Mouse (Mus musculus): Measurements from ENCODE around the gene Synj2bp. TPM values are rescaled to one million over a fixed set of nuclear protein-coding genes. Genes with fewer than 3 reads are reported as not detected.
"Not testable (repeated sequence)": the region's sequence is repeated elsewhere in the genome, so short reads cannot be mapped to it uniquely, and the experiment has no call there.

Synj2bp gene
- total RNA-seq (2015) (25.6 and 34.4 TPM in 2 replicates), total RNA-seq (2017) (41.9 and 54.8 TPM in 2 replicates)

DNA sequence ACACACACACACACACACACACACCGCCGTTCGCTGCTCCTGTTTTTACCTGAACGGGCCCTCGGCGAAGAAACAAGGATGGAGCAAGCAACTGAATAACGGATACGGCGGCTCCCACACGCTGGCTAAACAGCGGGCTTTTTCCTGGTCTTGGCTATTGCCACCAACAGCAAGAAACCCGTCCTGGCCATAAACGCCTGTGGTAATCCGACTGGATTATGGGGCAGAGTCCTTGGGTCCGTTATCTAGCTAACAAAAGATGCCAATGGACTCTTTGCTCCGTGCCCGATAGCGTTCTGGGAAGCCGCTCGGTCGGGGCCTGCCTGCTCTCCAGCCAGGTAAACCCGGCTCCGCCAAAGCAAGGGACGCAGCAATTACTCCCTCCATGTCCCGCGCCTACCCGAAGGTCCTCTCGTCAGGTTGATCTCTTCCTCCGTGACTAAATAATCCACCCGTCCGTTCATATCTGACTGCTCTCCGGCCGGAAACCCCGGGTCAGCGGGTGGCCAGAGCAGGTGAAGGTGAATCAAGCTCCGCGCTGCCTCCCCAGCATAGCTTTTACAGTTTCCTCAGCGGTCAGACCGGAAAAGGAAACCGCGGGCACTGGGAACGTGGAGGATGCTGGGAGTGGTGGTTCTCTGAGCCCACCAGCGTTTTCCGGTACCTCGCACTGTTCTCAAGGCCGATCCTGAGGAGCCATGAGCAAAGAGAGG, at the start of gene Synj2bp, which contains the start of gene Gm20498:
Gene Synj2bp, minus strand, starts transcription at position 596 of the 713 bp plus-strand sequence.
Gene Gm20498, minus strand, starts transcription at position 590 of the 713 bp plus-strand sequence.
- ATAC-seq (replicated peaks; ENCODE audit: poor library complexity) = peak; percentile 98

DNA sequence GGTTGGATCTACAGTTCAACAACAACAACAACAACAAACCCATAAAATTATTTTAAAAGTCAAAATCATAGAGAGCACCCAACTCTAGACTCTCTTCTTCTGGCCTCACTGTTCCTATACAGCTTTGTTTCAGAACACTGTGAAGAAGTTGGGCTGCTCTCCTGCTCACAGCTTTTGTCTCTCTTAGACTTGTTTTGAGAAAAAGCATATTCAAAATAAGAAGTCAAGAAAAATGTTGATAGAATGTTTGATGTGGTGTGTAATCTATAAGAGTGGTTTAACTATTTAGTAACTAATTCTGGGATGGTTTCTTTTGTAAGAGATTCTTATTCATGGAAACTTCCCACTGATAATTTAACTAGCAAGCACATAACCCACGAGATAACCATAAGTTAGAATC, 35.7 kb upstream of the Synj2bp start, which contains the start of gene Adam21:
Gene Adam21, minus strand, starts transcription at position 101 of the 400 bp plus-strand sequence.
- no peak for ATAC-seq (replicated peaks; ENCODE audit: poor library complexity)

DNA sequence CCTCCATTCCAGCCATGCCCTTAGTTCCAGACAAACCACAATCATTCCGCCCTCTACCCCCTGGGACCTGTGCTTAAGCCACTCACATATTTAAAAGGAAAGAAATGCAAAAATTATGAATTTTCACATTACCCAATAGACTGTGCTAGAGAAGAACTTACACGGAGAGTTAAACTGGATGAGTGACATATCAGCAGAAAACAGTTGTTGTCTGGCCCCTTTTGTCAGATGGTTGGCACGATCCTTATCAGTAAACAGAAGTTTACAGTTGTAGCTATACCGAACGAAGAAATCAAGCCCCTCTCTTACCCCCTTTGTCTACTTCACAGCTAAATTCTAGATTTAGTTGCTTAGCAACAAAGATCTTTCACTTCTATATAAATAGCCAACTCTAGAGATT, 35.2 kb upstream of the Synj2bp start:
- no peak for ATAC-seq (replicated peaks; ENCODE audit: poor library complexity)

DNA sequence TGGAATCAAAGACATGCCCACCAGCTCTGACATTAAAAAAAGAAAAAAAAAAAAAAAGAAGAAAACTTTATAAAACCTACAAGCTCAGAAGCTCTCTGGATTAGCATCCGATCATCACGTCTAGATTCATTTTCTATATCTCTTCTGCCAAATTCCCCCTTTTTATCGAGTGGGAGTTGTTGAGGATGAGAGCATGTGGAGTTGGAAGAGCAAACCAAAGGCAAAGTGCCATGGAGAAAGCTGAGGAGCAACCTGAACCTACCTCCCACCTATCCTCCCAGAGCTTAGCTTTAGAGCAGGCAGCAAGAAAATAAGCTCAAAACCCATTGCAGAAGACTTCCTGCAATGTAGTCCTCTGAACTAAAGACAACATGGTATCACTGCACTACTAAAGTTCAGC, 31.5 kb upstream of the Synj2bp start:
- no peak for ATAC-seq (replicated peaks; ENCODE audit: poor library complexity)

DNA sequence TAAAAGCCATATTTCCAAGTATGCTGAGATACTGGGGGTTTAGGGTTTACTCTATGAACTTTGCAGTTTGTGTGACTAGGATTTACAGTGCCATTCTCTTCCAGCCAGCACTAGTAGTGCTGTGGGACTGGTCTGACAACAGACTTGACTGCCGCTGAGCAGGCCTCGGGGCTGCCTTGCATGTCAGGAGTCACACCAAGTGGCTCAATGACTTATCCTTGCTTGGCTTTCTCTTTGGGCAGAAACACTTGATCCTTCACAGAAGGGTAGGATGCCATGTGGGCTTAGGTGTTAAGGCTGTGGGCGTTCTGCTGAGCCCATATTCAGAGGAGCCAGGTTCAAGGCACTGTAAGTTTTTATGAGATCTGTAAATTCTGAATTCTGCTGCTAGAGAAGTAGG, 16.6 kb upstream of the Synj2bp start:
- ATAC-seq (replicated peaks; ENCODE audit: poor library complexity) = no peak

DNA sequence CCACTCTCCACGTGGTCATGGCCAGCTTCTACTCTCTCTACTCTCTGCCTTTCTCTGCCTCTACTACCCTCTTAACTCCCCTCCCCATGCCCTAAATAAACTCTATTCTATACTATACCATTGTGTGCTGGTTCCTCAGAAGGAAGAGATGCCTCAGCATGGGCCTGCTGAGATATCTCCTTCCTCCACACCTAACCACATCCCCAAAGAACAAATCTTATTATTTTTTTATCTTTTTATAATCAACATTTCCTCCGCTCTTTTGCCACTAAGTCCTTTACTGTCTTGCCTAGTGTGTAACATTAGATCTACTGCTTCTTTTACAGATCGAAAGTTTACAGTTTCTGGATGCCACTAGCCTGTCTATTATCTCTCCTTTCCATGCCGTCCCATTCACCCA, 14.5 kb upstream of the Synj2bp start:
- no peak for ATAC-seq (replicated peaks; ENCODE audit: poor library complexity)

DNA sequence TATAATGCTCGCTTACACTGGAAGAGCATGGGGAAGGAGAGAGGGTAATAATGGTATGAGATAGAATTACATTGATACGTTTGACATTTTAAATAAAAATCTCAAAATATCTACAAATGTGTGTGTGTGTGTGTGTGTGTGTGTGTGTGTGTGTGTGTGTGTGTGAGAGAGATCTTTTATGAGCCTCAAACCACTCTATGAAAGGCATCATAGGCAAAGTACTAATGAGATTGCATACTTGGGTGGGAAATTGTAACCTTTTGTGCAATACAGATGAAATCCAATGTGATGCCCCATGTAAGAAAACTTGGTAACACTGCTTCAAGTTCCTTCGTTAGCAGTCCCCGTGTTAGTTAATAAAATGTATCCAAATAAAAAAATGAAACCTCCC, 313 bp upstream of the Synj2bp start:
- no peak for ATAC-seq (replicated peaks; ENCODE audit: poor library complexity)

DNA sequence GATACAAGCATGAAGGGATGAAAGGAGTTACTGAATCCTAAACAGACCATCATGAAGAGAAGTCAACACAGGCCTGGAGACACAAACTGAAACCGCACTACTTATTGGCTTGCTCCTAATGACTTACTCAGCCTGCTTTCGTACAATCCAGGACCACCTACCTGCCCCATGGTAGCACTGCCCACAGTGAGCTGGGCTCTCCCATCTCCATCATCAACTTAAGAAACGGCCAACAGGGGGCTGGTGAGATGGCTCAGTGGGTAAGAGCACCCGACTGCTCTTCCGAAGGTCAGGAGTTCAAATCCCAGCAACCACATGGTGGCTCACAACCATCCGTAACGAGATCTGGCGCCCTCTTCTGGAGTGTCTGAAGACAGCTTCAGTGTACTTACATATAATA, 2.1 kb downstream of the Synj2bp start:
- not testable (repeated sequence) for ATAC-seq (replicated peaks; ENCODE audit: poor library complexity)

DNA sequence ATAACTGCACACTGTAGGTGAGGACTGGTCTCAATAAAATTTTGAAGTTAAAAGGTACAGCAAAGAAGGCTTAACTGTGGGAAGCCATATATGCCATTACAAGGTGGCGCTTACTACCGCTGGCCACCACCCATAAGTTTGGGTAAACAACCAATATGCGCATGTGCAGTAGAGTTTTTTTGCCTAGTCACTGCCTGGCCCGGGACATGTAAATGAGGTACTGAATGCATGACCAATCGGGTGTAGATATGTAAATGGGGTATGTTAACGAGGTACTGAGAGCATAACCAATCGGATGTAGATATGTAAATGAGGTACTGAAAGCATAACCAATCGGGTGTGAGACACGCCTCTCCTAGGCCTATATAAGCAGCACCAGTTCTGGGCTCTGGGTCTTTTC, 35.8 kb downstream of the Synj2bp start:
- ATAC-seq (replicated peaks; ENCODE audit: poor library complexity) = not testable (repeated sequence)

DNA sequence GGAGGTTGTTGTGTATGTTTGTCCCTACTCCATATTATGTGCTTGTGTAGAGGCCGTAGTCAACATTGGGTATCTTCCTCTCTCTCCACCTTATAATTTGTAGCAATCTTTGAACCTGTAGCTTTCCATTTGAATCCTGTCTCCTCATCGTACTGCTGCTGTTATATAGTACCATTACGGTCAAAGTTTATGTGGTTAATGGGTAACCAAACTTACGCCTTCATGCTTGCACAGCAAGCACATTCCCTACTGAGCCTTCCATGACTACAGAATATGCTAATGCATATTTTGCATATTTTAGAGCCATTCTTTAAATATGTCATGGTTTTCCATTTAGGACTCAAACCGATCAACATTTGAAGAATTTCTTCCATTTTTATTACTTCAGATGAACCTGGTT, 42.2 kb downstream of the Synj2bp start:
- ATAC-seq (replicated peaks; ENCODE audit: poor library complexity) = no peak

DNA sequence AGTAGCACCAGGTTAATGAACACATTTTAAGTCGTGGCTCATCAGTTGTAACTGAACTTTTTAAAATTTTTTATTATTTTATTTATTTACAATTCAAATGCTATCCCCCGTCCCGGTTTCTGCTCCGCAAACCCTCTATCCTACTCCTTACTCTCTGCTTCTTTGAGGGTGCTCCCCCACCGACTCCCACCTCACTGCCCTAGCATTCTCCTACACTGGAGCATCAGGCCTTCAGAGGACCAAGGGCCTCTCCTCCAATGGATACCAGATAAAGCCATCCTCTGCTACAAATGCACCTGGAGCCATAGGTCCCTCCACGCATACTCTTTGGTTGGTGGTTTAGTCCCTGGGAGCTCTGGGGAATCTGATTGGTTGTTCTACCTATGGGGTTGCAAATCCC, 47.4 kb downstream of the Synj2bp start:
- ATAC-seq (replicated peaks; ENCODE audit: poor library complexity) = no peak

DNA sequence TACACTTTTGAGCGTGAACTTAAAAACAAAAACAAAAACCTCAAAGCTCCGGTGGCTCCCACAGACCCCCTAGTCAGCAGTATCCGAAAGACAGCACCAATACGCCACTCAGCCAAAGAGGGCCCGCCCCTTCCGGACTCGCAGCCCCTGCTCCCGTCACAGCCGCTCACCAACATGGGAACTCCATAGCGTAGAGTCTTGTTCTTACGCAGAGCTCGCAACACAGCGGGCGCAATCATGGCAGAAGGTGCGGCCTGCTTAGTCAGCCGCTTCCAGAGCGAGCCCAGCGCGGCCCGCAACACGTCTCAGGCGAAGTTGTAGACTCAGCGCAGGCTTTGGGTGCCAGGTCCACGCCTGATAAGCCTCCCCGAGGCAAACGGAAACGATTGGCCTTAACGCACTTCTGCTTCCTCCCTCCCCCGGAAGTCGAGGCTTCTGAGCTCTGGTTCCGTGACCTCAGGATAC, 48.0 kb downstream of the Synj2bp start, which contains the start of gene Cox16:
Gene Cox16, minus strand, starts transcription at position 401 of the 465 bp plus-strand sequence.
- ATAC-seq (replicated peaks; ENCODE audit: poor library complexity) = peak; percentile 98

DNA sequence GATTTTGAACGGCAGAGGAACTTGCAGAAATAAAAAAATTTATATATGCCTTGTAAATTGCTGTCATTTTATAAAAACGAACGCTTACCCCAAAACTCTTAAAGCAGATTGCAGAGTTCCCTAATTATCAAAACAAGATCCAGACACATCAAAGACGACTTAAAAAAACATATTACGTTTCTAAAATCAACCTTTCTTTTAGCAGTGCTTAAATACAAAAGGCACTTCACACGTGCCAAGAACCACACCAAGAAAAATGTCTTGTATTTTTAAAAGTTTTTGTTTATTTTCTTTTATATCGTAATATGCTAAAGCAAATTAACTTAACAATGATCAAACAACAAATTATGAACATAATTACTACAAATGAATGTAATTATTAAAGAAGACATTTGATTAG, 48.5 kb downstream of the Synj2bp start:
- ATAC-seq (replicated peaks; ENCODE audit: poor library complexity) = no peak

DNA sequence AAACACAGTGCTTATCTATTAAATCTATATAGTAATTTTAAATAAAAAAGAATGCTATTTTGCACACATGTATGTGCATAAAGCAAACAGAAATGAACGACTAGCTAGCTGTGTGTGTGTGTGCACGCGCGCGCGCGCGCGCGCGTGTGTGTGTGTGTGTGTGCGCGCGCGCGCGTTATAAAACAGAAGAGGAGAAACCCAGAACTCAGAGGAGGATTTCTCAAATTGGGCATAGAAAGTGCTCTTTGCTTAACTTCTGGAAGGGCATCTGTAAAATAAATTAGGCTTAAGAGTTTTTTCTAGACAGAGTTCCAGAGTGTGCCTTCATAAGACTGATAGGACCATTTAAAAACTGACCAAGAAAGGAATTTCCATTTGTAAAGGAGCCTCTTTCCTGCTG, 49.1 kb downstream of the Synj2bp start:
- ATAC-seq (replicated peaks; ENCODE audit: poor library complexity) = 0 out of 2 replicates have a peak, but pooled peaks have one; percentile 20

DNA sequence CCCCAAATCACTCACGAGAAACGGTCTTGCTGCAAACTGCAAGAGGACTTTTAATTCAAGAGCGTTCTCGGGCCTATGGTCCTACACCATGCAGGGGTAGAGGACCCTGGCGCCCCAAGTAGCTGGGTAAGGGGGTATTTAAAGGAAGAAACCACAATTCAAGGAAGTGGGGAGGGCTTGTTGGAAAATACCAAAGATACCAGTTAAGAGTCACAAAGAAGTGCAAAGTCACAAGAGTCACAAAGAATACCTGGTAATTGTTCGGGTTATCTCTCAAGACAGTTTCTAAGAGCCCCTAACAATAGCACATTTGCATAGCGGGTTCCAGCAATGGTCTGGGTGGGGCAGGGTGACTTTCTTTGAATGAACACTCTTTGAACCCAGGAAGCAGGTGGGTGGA, 73.7 kb downstream of the Synj2bp start:
- ATAC-seq (replicated peaks; ENCODE audit: poor library complexity) = not testable (repeated sequence)

Other genes with a start within 250 kb of the Synj2bp start
- not detected in 2 replicates for gene Slc8a3, start 199.7 kb downstream of the Synj2bp start, total RNA-seq (2015)
- gene Slc8a3, start 199.7 kb downstream of the Synj2bp start, total RNA-seq (2017) = not detected in 2 replicates
- gene Gm4787, start 153.4 kb downstream of the Synj2bp start, total RNA-seq (2015) = 1.0 and 1.9 TPM in 2 replicates
- gene Gm4787, start 153.4 kb downstream of the Synj2bp start, total RNA-seq (2017) = 0.29 and 0.51 TPM in 2 replicates
- gene Adam4, start 111.0 kb downstream of the Synj2bp start, total RNA-seq (2015) = 1.4 and 2.0 TPM in 2 replicates
- 0.44 and 0.71 TPM in 2 replicates for gene Adam4, start 111.0 kb downstream of the Synj2bp start, total RNA-seq (2017)
- 134 and 141 TPM in 2 replicates for gene Cox16, start 47.8 kb downstream of the Synj2bp start, total RNA-seq (2015)
- gene Cox16, start 47.8 kb downstream of the Synj2bp start, total RNA-seq (2017) = 82.5 and 97.2 TPM in 2 replicates
- gene Gm20498, start within 50 bp of the Synj2bp start, total RNA-seq (2015) = 9.0 and 12.4 TPM in 2 replicates
- gene Gm20498, start within 50 bp of the Synj2bp start, total RNA-seq (2017) = 44.8 and 52.5 TPM in 2 replicates
- 0.20 TPM in 1 of 2 replicates, not detected in the other for gene Adam21, start 35.6 kb upstream of the Synj2bp start, total RNA-seq (2015)
- not detected in 2 replicates for gene Adam21, start 35.6 kb upstream of the Synj2bp start, total RNA-seq (2017)
- 31.6 and 36.3 TPM in 2 replicates for gene Med6, start 62.1 kb upstream of the Synj2bp start, total RNA-seq (2015)
- 61.1 and 75.2 TPM in 2 replicates for gene Med6, start 62.1 kb upstream of the Synj2bp start, total RNA-seq (2017)
- not detected in 2 replicates for gene Ttc9, start 98.3 kb upstream of the Synj2bp start, total RNA-seq (2015)
- not detected in 2 replicates for gene Ttc9, start 98.3 kb upstream of the Synj2bp start, total RNA-seq (2017)
- gene Map3k9, start 248.3 kb upstream of the Synj2bp start, total RNA-seq (2015) = 0.37 and 1.4 TPM in 2 replicates
- gene Map3k9, start 248.3 kb upstream of the Synj2bp start, total RNA-seq (2017) = 0.92 and 1.7 TPM in 2 replicates

All from megakaryocyte progenitor cell, adult 5-6 weeks (primary cell).